Mouse (Mus musculus): ENCODE measurements at regions not wholly inside any gene's neighbourhood (a gene's known extent, or its start where the extent isn't known, plus 50 kb on each side); places are given as distances from the start of the nearest gene placed in this dataset.

- DNase-seq = peak; percentile 60
Measured at GRCm38 (mm10) chr16:21321188-21322070, 101.5 kb upstream of the Vps8 start.

GRCm38 (mm10) chr16:21322437-21322836, 100.5 kb upstream of the Vps8 start:
- no peak for DNase-seq

GRCm38 (mm10) chr16:21323446-21324034, 99.4 kb upstream of the Vps8 start:
- DNase-seq = no peak

- DNase-seq = no peak
Measured at GRCm38 (mm10) chr16:21327969-21328368, 94.9 kb upstream of the Vps8 start.

- DNase-seq = no peak
Measured at GRCm38 (mm10) chr16:21329199-21329598, 93.7 kb upstream of the Vps8 start.

- no peak for DNase-seq
Measured at GRCm38 (mm10) chr16:21331229-21331628, 91.7 kb upstream of the Vps8 start.

- no peak for DNase-seq
Measured at GRCm38 (mm10) chr16:21332411-21332810, 90.5 kb upstream of the Vps8 start.

- no peak for DNase-seq
Measured at GRCm38 (mm10) chr16:21332862-21333222, 90.1 kb upstream of the Vps8 start.

GRCm38 (mm10) chr16:21333223-21333951, 89.5 kb upstream of the Vps8 start:
- DNase-seq = peak; percentile 94

- DNase-seq = no peak
Measured at GRCm38 (mm10) chr16:21339061-21339459, 83.9 kb upstream of the Vps8 start.

- DNase-seq = peak; percentile 59
Measured at GRCm38 (mm10) chr16:21339460-21340081, 83.3 kb upstream of the Vps8 start.

GRCm38 (mm10) chr16:21340136-21340535, 82.8 kb upstream of the Vps8 start:
- peak; percentile 41 for DNase-seq

- DNase-seq = no peak
Measured at GRCm38 (mm10) chr16:21349869-21350268, 73.0 kb upstream of the Vps8 start.

GRCm38 (mm10) chr16:21351289-21351688, 71.6 kb upstream of the Vps8 start:
- DNase-seq = no peak

GRCm38 (mm10) chr16:21353111-21353510, 69.8 kb upstream of the Vps8 start:
- no peak for DNase-seq

GRCm38 (mm10) chr16:21353545-21353944, 69.4 kb upstream of the Vps8 start:
- DNase-seq = peak; percentile 72

GRCm38 (mm10) chr16:21355638-21356037, 67.3 kb upstream of the Vps8 start:
- DNase-seq = no peak

GRCm38 (mm10) chr16:21357433-21357832, 65.5 kb upstream of the Vps8 start:
- no peak for DNase-seq

GRCm38 (mm10) chr16:21358313-21358920, 64.5 kb upstream of the Vps8 start:
- no peak for DNase-seq

- DNase-seq = no peak
Measured at GRCm38 (mm10) chr16:21359459-21359858, 63.5 kb upstream of the Vps8 start.

- no peak for DNase-seq
Measured at GRCm38 (mm10) chr16:21361406-21361805, 61.5 kb upstream of the Vps8 start.

GRCm38 (mm10) chr16:21362663-21363367, 60.1 kb upstream of the Vps8 start:
- peak; percentile 39 for DNase-seq
